Mouse (Mus musculus) lung, postnatal 36 days (tissue): ENCODE results near the gene 2010003K11Rik.
"Not testable (repeated sequence)": the region's sequence is repeated elsewhere in the genome, so short reads cannot be mapped to it uniquely, and the experiment has no call there.

Source experiments
- DNase-seq: peaks from one replicate; pipeline ENCODE4 v3.0.0; 2022; ENCODE audit warnings: mixed read lengths

Gene 2010003K11Rik

GRCm38 (mm10) chr19:4455071-4455800 lies 43.1 kb downstream of the 2010003K11Rik start:
- no peak for DNase-seq

- DNase-seq: not testable (repeated sequence)
Measured at GRCm38 (mm10) chr19:4454040-4454439, 44.3 kb downstream of the 2010003K11Rik start.

GRCm38 (mm10) chr19:4452525-4452924 lies 45.9 kb downstream of the 2010003K11Rik start:
- no peak for DNase-seq

GRCm38 (mm10) chr19:4451965-4452364 lies 46.4 kb downstream of the 2010003K11Rik start:
- no peak for DNase-seq

- no peak for DNase-seq
Measured at GRCm38 (mm10) chr19:4451098-4451497, 47.3 kb downstream of the 2010003K11Rik start.

- DNase-seq: no peak
Measured at GRCm38 (mm10) chr19:4450666-4451065, 47.7 kb downstream of the 2010003K11Rik start.

GRCm38 (mm10) chr19:4449230-4449629 lies 49.2 kb downstream of the 2010003K11Rik start:
- DNase-seq: no peak

GRCm38 (mm10) chr19:4447445-4447844 lies 50.9 kb downstream of the 2010003K11Rik start:
- no peak for DNase-seq
